Mouse (Mus musculus): ENCODE results near the gene Fam120a. TPM values are rescaled to one million over a fixed set of nuclear protein-coding genes. Genes with fewer than 3 reads are reported as not detected.

Gene Fam120a
- 13.1 and 13.3 TPM in 2 replicates for polyA plus RNA-seq (2015; fragmentation: Nextera tagmentation; extraction: Ambion mirVana)

DNA sequence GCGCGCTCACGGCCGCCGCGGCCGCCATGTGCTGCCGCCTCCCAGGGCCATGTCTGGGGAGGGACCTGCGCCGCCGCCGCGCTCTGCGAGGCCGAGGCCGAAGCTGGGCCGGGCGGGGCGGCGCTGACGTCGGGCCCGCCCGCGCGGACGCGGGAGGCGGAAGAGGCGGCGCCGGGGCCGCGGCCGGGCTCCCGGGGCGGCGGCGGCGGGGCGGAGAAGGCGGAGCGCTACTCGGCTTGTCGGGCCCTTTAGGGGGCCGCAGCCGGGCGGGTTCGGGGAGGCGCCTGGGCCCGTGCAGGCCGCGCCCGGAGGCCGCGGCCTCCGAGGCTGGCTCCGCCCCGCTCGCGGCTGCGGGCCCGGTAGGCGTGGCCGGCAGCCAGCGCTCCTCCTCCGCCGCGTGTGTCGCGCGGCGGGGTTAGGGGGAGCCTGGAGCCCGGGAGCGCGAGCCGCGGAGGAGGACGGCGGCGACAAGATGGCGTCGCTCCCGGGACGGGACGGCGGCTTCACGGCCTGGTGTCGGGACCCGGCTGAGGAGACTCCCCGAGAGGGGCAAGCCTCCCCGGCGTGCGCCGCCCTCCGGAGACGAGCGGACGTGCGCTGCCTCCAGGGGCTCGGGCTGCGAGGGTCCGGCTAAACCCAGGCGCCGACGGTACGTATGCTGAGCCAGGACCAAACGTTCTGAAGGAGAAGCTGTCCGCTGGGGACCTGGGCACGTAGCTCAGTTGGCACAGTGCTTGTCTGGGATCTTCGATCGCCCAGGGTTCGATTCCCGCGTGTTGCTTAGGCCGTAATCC, at the start of gene Fam120a:
Fam120a (minus strand) TSS at position 62 of the 794 bp plus-strand sequence.
- DNase-seq (peak; percentile 88), ATAC-seq (peak; percentile 89)
- Histone ChIP-seq H3K27me3 (ENCODE audit: insufficient read depth, low read length) (no peaks in the 10 kb centered on the region), H3K9me3 (ENCODE audit: low read length) (no peaks in the 10 kb centered on the region), H3K27ac (ENCODE audit: low read depth) (peak within 1 kb of the TSS; percentile 96), H3K4me1 (ENCODE audit: insufficient read depth) (peaks cover 44% of the 10 kb centered on the region), H3K4me2 (ENCODE audit: low read depth, low read length) (peak within 1 kb of the TSS; percentile 89), H3K36me3 (replicated peaks; ENCODE audit: insufficient read depth, low read length) (0 out of 2 replicates have a peak, but pooled peaks cover 3% of the 10 kb centered on the region), H3K9ac (replicated peaks) (peak within 1 kb of the TSS; percentile 98), H3K4me3 (ENCODE audit: low read depth, low read length) (peak within 1 kb of the TSS; percentile 70)
- peak; percentile 55 for TF ChIP-seq CTCF (IDR thresholded peaks at IDR 0.05; ENCODE audit: low read depth)
- TF ChIP-seq EP300 (IDR thresholded peaks at IDR 0.05; ENCODE audit: low read depth) = no peak
- WGBS (ENCODE audit: insufficient replicate concordance) = under 1% methylated on average over 55 of the region's 116 CpGs

DNA sequence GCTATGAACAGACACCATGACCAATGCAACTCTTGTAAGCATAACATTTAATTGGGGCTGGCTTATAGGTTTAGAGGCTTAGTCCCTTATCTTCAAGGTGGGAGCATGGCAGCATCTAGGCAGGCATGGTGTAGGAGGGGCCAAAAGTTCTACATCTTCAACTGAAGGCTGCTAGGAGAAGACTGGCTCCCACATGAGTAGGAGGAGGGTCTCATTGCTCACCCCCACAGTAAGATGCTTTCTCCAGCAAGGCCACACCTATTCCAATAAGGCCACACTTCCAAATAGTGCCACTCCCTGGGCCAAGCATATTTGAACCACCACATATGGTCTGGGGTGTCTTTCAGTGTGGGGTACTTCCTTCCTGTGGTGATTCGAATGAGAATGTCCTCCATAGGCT, 49.6 kb upstream of the Fam120a start:
- no peak for ATAC-seq
- 92% methylated on average over 1 of the region's 1 CpGs for WGBS (ENCODE audit: insufficient replicate concordance)
- Histone ChIP-seq H3K27ac (ENCODE audit: low read depth) (no peak overlapping the region), H3K27me3 (ENCODE audit: insufficient read depth, low read length) (no peaks in the 10 kb centered on the region), H3K9ac (replicated peaks) (no peak overlapping the region), H3K9me3 (ENCODE audit: low read length) (peaks cover 5% of the 10 kb centered on the region), H3K4me2 (ENCODE audit: low read depth, low read length) (no peak overlapping the region), H3K4me3 (ENCODE audit: low read depth, low read length) (no peak overlapping the region), H3K4me1 (ENCODE audit: insufficient read depth) (peaks cover 10% of the 10 kb centered on the region), H3K36me3 (replicated peaks; ENCODE audit: insufficient read depth, low read length) (no peaks in the 10 kb centered on the region)
- TF ChIP-seq EP300 (IDR thresholded peaks at IDR 0.05; ENCODE audit: low read depth) (no peak), CTCF (IDR thresholded peaks at IDR 0.05; ENCODE audit: low read depth) (no peak)
- no peak for DNase-seq

DNA sequence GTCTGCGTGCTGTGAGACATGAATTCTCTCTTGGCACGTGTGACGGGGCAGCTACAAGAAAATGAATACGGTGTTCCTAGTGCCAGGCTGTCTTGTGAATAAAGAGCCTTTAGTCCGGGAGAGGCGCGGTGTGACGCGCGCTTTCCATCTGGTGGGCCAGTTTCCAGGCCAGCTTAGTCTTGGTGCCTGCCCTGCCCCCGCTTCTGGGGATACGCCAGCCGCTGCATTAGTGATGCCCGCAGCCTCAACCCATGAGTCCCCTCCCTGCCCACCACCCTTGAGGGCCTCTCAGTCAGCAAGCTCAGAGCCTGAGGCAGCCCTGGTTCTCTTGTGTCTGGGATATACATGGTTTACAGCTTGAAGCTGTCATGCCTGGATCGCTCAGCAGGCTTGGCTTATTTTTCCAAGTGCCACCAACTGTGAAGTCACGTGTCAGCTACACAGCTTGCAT, 48.5 kb upstream of the Fam120a start:
- H3K27me3 ChIP-seq (ENCODE audit: insufficient read depth, low read length) = no peaks in the 10 kb centered on the region
- 30% methylated on average over 16 of the region's 16 CpGs for WGBS (ENCODE audit: insufficient replicate concordance)
- H3K4me1 ChIP-seq (ENCODE audit: insufficient read depth) = peaks cover 10% of the 10 kb centered on the region
- peak overlapping the region; percentile 62 for H3K4me2 ChIP-seq (ENCODE audit: low read depth, low read length)
- H3K9ac ChIP-seq (replicated peaks) = no peak overlapping the region
- no peak for ATAC-seq
- H3K36me3 ChIP-seq (replicated peaks; ENCODE audit: insufficient read depth, low read length) = no peaks in the 10 kb centered on the region
- peak overlapping the region; percentile 62 for H3K27ac ChIP-seq (ENCODE audit: low read depth)
- H3K4me3 ChIP-seq (ENCODE audit: low read depth, low read length) = peak overlapping the region; percentile 5; the same call in 1 of the 2 replicates
- no peak for TF ChIP-seq CTCF (IDR thresholded peaks at IDR 0.05; ENCODE audit: low read depth)
- TF ChIP-seq EP300 (IDR thresholded peaks at IDR 0.05; ENCODE audit: low read depth) = no peak
- DNase-seq = no peak
- peaks cover 5% of the 10 kb centered on the region for H3K9me3 ChIP-seq (ENCODE audit: low read length)

DNA sequence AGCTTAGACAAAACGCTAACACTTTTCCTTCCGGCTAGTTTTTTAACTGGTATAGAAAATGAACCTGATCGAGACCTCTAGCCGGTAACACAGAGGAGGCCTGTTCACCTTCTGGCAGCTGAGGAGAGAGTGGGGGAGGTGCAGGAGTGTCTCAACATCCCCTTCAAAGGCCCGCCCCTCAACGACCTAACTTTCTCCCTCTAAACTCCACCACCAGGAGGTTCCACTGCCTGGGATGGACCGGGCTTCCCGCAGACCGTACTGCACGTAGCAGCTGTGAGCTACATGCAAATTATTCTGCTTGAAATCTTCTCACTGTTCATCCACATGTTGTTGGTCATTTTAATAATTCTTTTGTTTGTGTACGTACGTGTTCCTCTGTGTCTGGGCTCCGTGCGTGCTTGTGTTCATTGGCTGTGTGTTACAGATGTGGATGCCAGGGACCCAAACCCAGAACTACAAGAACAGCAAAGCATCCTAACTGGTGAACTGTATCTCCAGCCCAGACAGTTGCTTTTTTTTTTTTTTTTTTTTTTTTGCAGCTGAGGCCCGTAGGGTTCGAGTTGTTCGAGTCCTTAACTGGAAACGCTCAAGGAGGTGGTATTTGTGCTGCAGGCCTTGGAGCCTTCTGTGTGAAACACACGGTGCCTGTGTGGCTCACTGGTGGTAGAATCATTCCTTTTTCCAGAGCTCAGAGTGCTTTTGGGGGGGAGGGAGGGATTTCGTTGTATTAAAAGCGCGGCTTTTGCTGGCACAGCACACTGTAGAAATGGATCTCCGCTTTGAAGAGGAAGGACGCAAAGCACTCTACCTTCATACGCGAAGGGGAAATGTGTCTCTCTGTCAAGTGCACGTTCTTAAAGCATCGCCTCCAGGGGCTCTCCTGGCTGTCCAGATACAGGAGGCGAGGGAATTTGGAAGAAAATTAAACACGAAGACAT, 47.8 kb upstream of the Fam120a start:
- no peaks in the 10 kb centered on the region for H3K27me3 ChIP-seq (ENCODE audit: insufficient read depth, low read length)
- 9% methylated on average over 30 of the region's 30 CpGs for WGBS (ENCODE audit: insufficient replicate concordance)
- H3K4me2 ChIP-seq (ENCODE audit: low read depth, low read length) = peak overlapping the region; percentile 62
- peak overlapping the region; percentile 62 for H3K27ac ChIP-seq (ENCODE audit: low read depth)
- no peaks in the 10 kb centered on the region for H3K36me3 ChIP-seq (replicated peaks; ENCODE audit: insufficient read depth, low read length)
- peak; percentile 34 for DNase-seq
- H3K9me3 ChIP-seq (ENCODE audit: low read length) = peaks cover 5% of the 10 kb centered on the region
- peaks cover 10% of the 10 kb centered on the region for H3K4me1 ChIP-seq (ENCODE audit: insufficient read depth)
- peak overlapping the region; percentile 5; the same call in 1 of the 2 replicates for H3K4me3 ChIP-seq (ENCODE audit: low read depth, low read length)
- no peak for TF ChIP-seq EP300 (IDR thresholded peaks at IDR 0.05; ENCODE audit: low read depth)
- TF ChIP-seq CTCF (IDR thresholded peaks at IDR 0.05; ENCODE audit: low read depth) = peak; percentile 26; the same call in 1 of the 2 replicates
- ATAC-seq = peak; percentile 48; the same call in 1 of the 2 replicates
- H3K9ac ChIP-seq (replicated peaks) = no peak overlapping the region

DNA sequence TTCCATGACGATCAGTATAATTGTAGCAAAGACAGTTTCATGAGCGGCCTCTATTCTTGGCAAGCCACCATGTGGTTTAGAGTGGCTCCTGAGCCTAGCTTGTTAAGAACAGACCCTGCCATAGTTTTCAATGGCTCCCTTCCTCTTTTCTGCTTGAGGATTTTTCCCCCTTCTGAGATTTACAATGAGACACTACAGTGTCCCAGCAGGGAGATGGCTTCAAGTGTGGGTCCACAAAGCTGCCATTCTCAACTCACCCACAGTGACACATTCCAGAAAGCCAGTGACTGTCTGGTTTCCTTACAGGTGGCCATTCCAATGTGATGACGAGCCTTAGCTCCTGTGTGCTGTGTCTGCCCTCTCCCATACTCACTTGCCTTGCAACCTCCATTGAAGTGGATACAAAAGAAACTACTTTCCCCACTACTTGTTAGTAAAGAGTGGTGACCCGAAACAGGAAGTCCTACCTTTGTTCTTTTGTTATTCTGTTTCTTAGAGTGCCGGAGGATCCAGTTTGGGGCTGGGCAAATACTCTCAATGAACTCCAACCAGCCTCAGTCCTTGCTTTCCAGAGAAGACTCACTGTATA, 45.5 kb upstream of the Fam120a start:
- WGBS (ENCODE audit: insufficient replicate concordance) = 64% methylated on average over 5 of the region's 5 CpGs
- no peak for DNase-seq
- Histone ChIP-seq H3K27ac (ENCODE audit: low read depth) (no peak overlapping the region), H3K27me3 (ENCODE audit: insufficient read depth, low read length) (no peaks in the 10 kb centered on the region), H3K9ac (replicated peaks) (no peak overlapping the region), H3K4me2 (ENCODE audit: low read depth, low read length) (no peak overlapping the region), H3K4me3 (ENCODE audit: low read depth, low read length) (no peak overlapping the region), H3K9me3 (ENCODE audit: low read length) (peaks cover 5% of the 10 kb centered on the region), H3K4me1 (ENCODE audit: insufficient read depth) (peaks cover 10% of the 10 kb centered on the region), H3K36me3 (replicated peaks; ENCODE audit: insufficient read depth, low read length) (no peaks in the 10 kb centered on the region)
- TF ChIP-seq EP300 (IDR thresholded peaks at IDR 0.05; ENCODE audit: low read depth) = no peak
- TF ChIP-seq CTCF (IDR thresholded peaks at IDR 0.05; ENCODE audit: low read depth) = no peak
- ATAC-seq = no peak
